Mouse (Mus musculus) heart, adult 2 months (tissue): ENCODE results near the gene Tmem185a.

Source experiments
- CTCF ChIP-seq: fragments of 200-600 bp; IDR thresholded peaks from 2 replicates; pipeline ENCODE4 v1.8.1; 2022; ENCODE audit warnings: antibody characterized with exemption, mild to moderate bottlenecking, moderate library complexity
- POLR2A ChIP-seq: fragments of 200-500 bp; IDR thresholded peaks from 2 replicates; pipeline ENCODE4 v1.6.1; 2011; ENCODE audit warnings: mild to moderate bottlenecking, low read depth, low read length, control low read depth; ENCODE audit not compliant: insufficient read depth

- TF ChIP-seq POLR2A (no peak), CTCF (no peak)
These were observed 10.1 kb downstream of the Tmem185a start for GRCm38 (mm10) chrX:70466897-70467296.
